Mouse (Mus musculus): ENCODE measurements around the gene Olfr803. TPM values are rescaled to one million over a fixed set of nuclear protein-coding genes. Genes with fewer than 3 reads are reported as not detected.

The Olfr803 gene
- polyA plus RNA-seq (2015; fragmentation: Nextera tagmentation; extraction: Ambion mirVana) = not detected in 2 replicates

DNA sequence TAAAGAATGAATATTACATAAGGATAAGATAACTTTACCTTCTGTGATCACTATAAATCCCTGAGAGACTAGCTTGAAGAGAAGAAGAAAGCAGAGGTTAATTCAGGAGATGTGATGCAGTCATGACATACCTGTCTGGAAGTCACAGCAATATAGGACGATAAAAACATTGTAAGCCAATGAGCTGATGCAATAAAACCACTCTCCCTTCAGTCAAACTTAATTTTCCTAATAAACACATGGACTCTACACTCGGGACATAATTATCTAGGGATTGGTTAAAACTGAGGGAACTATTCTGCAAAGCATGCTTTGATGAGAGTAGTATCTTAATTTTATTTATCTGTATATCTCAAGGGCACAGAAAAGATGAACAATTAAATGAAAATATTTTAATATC, at the start of gene Olfr803:
Gene Olfr803, minus strand, starts transcription at position 101 of the 400 bp plus-strand sequence.
- no peak within 1 kb of the TSS for H3K9ac ChIP-seq
- no peaks in the 10 kb centered on the region for H3K36me3 ChIP-seq
- ATAC-seq (ENCODE audit: low read depth) = no peak
- no peaks in the 10 kb centered on the region for H3K9me3 ChIP-seq
- no peaks in the 10 kb centered on the region for H3K4me1 ChIP-seq (replicated peaks)
- no peak within 1 kb of the TSS for H3K27ac ChIP-seq (replicated peaks)
- H3K27me3 ChIP-seq = no peaks in the 10 kb centered on the region
- 77% methylated on average over 2 of the region's 2 CpGs for WGBS
- no peak within 1 kb of the TSS for H3K4me3 ChIP-seq
- no peak within 1 kb of the TSS for H3K4me2 ChIP-seq

DNA sequence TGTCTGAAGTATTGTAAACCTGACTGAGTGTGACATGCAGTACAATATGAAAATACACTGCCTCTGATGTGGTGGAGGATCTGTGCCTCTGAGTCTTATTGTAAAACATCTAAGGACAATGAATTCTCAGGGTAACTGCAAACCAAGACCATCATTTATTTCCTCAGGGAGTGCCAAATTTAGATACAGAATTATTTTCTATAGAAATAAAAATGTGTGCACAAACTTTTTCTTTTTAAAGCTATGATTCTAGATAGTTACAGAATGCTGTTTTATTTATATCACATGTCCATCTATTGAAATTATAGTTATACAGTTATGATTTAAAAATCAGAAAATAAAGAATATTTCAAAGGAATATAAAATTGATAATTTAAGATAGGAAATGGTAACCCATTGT, 47.7 kb upstream of the Olfr803 start, which contains the start of gene Olfr806:
Gene Olfr806, minus strand, starts transcription at position 101 of the 400 bp plus-strand sequence.
- Histone ChIP-seq H3K36me3 (no peaks in the 10 kb centered on the region), H3K4me1 (replicated peaks) (no peaks in the 10 kb centered on the region), H3K4me3 (no peak within 1 kb of the TSS), H3K9me3 (no peaks in the 10 kb centered on the region), H3K27me3 (no peaks in the 10 kb centered on the region), H3K27ac (replicated peaks) (no peak within 1 kb of the TSS), H3K4me2 (no peak within 1 kb of the TSS), H3K9ac (no peak within 1 kb of the TSS)
- ATAC-seq (ENCODE audit: low read depth) = no peak

DNA sequence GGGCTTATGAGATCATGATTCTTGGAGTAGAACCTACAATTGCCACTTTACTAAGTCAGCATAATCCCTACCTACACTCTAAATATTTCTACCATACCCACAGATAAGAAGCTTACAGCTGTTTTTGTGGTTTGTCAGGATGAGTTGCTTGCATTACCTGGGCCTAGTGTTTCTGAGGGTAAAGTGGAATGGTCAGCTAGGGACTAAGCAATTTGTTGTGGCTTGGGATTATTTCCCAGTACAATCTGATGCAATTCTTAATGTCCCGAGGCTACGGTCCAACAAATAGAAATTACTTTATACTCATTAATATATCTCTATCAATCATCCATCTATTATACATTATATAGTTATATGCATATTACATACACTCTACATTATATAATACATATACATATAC, 35.2 kb upstream of the Olfr803 start, which contains the start of gene Olfr805:
Gene Olfr805, minus strand, starts transcription at position 101 of the 400 bp plus-strand sequence.
- H3K36me3 ChIP-seq = no peaks in the 10 kb centered on the region
- WGBS = 87% methylated on average over 2 of the region's 2 CpGs
- no peaks in the 10 kb centered on the region for H3K27me3 ChIP-seq
- no peaks in the 10 kb centered on the region for H3K9me3 ChIP-seq
- no peak within 1 kb of the TSS for H3K9ac ChIP-seq
- no peak for ATAC-seq (ENCODE audit: low read depth)
- no peak within 1 kb of the TSS for H3K27ac ChIP-seq (replicated peaks)
- no peaks in the 10 kb centered on the region for H3K4me1 ChIP-seq (replicated peaks)
- H3K4me3 ChIP-seq = no peak within 1 kb of the TSS
- H3K4me2 ChIP-seq = no peak within 1 kb of the TSS

DNA sequence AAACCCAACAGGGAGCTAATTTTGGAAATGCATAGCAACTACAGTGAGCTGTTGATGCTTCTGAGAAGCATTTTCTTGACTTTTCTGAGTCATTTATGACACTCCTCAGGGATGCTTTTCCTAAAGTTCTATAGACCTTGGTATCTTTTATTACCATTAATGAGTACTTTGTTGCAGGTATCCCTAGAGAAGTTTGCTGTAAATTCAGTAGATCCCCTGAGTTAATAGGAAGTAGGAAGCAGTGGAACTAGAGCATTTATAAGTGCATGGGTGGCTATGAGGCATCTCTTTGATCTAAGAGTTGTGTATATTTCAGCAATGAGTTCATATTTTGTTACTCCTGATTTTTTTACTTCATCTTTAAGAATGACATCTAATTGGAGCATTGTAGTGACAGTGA, 8.8 kb upstream of the Olfr803 start, which contains the start of gene Olfr804:
Gene Olfr804, plus strand, starts transcription at position 301 of the 400 bp plus-strand sequence.
- ATAC-seq (ENCODE audit: low read depth) = no peak

GRCm38 (mm10) chr10:129688069-129688468, 6.0 kb downstream of the Olfr803 start, which contains the start of gene Olfr802:
Olfr802 (minus strand) TSS chr10:129688169.
- Histone ChIP-seq H3K9me3 (no peaks in the 10 kb centered on the region), H3K36me3 (no peaks in the 10 kb centered on the region), H3K4me1 (replicated peaks) (no peaks in the 10 kb centered on the region), H3K4me3 (no peak within 1 kb of the TSS), H3K9ac (no peak within 1 kb of the TSS), H3K4me2 (no peak within 1 kb of the TSS), H3K27ac (replicated peaks) (no peak within 1 kb of the TSS), H3K27me3 (no peaks in the 10 kb centered on the region)
- no peak for ATAC-seq (ENCODE audit: low read depth)
- WGBS = 67% methylated on average over 1 of the region's 1 CpGs

More for the DNA sequence above, 8.8 kb upstream of the Olfr803 start, which contains the start of gene Olfr804:
- Histone ChIP-seq H3K27ac (replicated peaks) (no peak within 1 kb of the TSS), H3K9me3 (no peaks in the 10 kb centered on the region), H3K27me3 (no peaks in the 10 kb centered on the region), H3K4me1 (replicated peaks) (no peaks in the 10 kb centered on the region), H3K4me2 (no peak within 1 kb of the TSS), H3K9ac (no peak within 1 kb of the TSS), H3K4me3 (no peak within 1 kb of the TSS), H3K36me3 (no peaks in the 10 kb centered on the region)

DNA sequence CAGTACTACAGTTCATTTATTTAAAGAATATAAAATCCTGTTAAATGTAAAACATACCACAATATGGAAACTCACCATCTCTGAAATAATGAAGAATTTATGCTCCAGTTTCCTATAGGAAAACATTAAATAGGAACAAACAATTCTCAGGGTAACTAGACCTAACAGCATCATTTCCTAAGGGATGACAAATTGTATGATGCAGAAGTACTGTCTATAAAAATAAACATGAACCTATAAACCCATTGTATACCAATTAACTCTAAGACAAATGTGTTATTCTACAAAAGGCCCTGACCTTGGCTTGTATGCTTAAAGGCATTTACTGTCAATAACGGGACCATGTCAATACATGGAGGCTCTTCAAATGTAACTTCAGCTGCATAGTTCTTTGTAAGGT, 20.3 kb downstream of the Olfr803 start, which contains the start of gene Olfr801:
Gene Olfr801, minus strand, starts transcription at position 101 of the 400 bp plus-strand sequence.
- 83% methylated on average over 1 of the region's 1 CpGs for WGBS
- Histone ChIP-seq H3K9ac (no peak within 1 kb of the TSS), H3K27me3 (no peaks in the 10 kb centered on the region), H3K4me1 (replicated peaks) (no peaks in the 10 kb centered on the region), H3K4me2 (no peak within 1 kb of the TSS), H3K27ac (replicated peaks) (no peak within 1 kb of the TSS), H3K36me3 (no peaks in the 10 kb centered on the region), H3K9me3 (no peaks in the 10 kb centered on the region), H3K4me3 (no peak within 1 kb of the TSS)
- ATAC-seq (ENCODE audit: low read depth) = no peak

- ATAC-seq (ENCODE audit: low read depth) = no peak
- H3K4me2 ChIP-seq = no peak within 1 kb of the TSS
- H3K27me3 ChIP-seq = no peaks in the 10 kb centered on the region
- H3K4me3 ChIP-seq = no peak within 1 kb of the TSS
- H3K27ac ChIP-seq (replicated peaks) = no peak within 1 kb of the TSS
- H3K9me3 ChIP-seq = no peaks in the 10 kb centered on the region
- H3K4me1 ChIP-seq (replicated peaks) = no peaks in the 10 kb centered on the region
- no peaks in the 10 kb centered on the region for H3K36me3 ChIP-seq
- no peak within 1 kb of the TSS for H3K9ac ChIP-seq
These were observed 36.7 kb downstream of the Olfr803 start, which contains the start of gene Olfr800 for GRCm38 (mm10) chr10:129657394-129657793. Olfr800 (plus strand) TSS chr10:129657694.

DNA sequence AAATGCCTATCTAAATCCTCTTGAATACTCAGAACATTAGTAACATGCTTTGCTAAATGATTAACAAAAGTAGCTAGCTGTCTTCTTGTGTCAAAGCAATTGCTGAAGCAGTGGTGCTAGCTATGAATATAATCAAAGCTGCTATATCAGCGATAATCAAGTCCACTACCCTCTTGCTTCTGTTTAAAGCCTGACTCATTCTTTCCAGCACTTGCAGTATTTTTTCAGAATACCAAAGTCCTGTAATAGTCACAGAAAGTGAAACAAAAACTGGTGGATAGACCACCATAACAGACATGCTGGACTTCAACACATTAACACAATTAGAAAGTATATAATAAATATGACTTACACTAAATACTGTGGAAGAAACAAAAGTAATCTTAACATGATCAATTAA, 42.3 kb downstream of the Olfr803 start:
- Histone ChIP-seq H3K9me3 (no peaks in the 10 kb centered on the region), H3K36me3 (no peaks in the 10 kb centered on the region), H3K27ac (replicated peaks) (no peak overlapping the region), H3K9ac (no peak overlapping the region), H3K4me2 (no peak overlapping the region), H3K4me1 (replicated peaks) (no peaks in the 10 kb centered on the region), H3K27me3 (no peaks in the 10 kb centered on the region), H3K4me3 (no peak overlapping the region)
- 86% methylated on average over 1 of the region's 1 CpGs for WGBS
- no peak for ATAC-seq (ENCODE audit: low read depth)

Small RNA genes lying within 50 kb of the gene (microRNA-seq; reads per million reads assigned to microRNA genes)
- gene Gm24485 = not detected

Other genes starting within 250 kb of the Olfr803 start
- gene Olfr787, start 232.4 kb downstream of the Olfr803 start, polyA plus RNA-seq (2015; fragmentation: Nextera tagmentation; extraction: Ambion mirVana) = 0.14 TPM in 1 of 2 replicates, not detected in the other
- not detected in 2 replicates for gene Olfr788, start 223.3 kb downstream of the Olfr803 start, polyA plus RNA-seq (2015; fragmentation: Nextera tagmentation; extraction: Ambion mirVana)
- gene Olfr789, start 209.5 kb downstream of the Olfr803 start, polyA plus RNA-seq (2015; fragmentation: Nextera tagmentation; extraction: Ambion mirVana) = not detected in 2 replicates
- not detected in 2 replicates for gene Olfr790, start 195.8 kb downstream of the Olfr803 start, polyA plus RNA-seq (2015; fragmentation: Nextera tagmentation; extraction: Ambion mirVana)
- not detected in 2 replicates for gene Olfr791, start 172.5 kb downstream of the Olfr803 start, polyA plus RNA-seq (2015; fragmentation: Nextera tagmentation; extraction: Ambion mirVana)
- not detected in 2 replicates for gene Olfr792, start 155.1 kb downstream of the Olfr803 start, polyA plus RNA-seq (2015; fragmentation: Nextera tagmentation; extraction: Ambion mirVana)
- not detected in 2 replicates for gene Olfr794, start 126.6 kb downstream of the Olfr803 start, polyA plus RNA-seq (2015; fragmentation: Nextera tagmentation; extraction: Ambion mirVana)
- not detected in 2 replicates for gene Olfr796, start 81.7 kb downstream of the Olfr803 start, polyA plus RNA-seq (2015; fragmentation: Nextera tagmentation; extraction: Ambion mirVana)
- not detected in 2 replicates for gene Olfr798, start 66.4 kb downstream of the Olfr803 start, polyA plus RNA-seq (2015; fragmentation: Nextera tagmentation; extraction: Ambion mirVana)
- not detected in 2 replicates for gene Olfr799, start 56.8 kb downstream of the Olfr803 start, polyA plus RNA-seq (2015; fragmentation: Nextera tagmentation; extraction: Ambion mirVana)
- gene Olfr800, start 36.6 kb downstream of the Olfr803 start, polyA plus RNA-seq (2015; fragmentation: Nextera tagmentation; extraction: Ambion mirVana) = not detected in 2 replicates
- not detected in 2 replicates for gene Olfr801, start 20.4 kb downstream of the Olfr803 start, polyA plus RNA-seq (2015; fragmentation: Nextera tagmentation; extraction: Ambion mirVana)
- 0.03 TPM in 1 of 2 replicates, not detected in the other for gene Olfr802, start 6.1 kb downstream of the Olfr803 start, polyA plus RNA-seq (2015; fragmentation: Nextera tagmentation; extraction: Ambion mirVana)
- gene Olfr804, start 8.9 kb upstream of the Olfr803 start, polyA plus RNA-seq (2015; fragmentation: Nextera tagmentation; extraction: Ambion mirVana) = not detected in 2 replicates
- gene Olfr805, start 35.1 kb upstream of the Olfr803 start, polyA plus RNA-seq (2015; fragmentation: Nextera tagmentation; extraction: Ambion mirVana) = not detected in 2 replicates
- gene Olfr806, start 47.6 kb upstream of the Olfr803 start, polyA plus RNA-seq (2015; fragmentation: Nextera tagmentation; extraction: Ambion mirVana) = not detected in 2 replicates
- gene Olfr807, start 63.5 kb upstream of the Olfr803 start, polyA plus RNA-seq (2015; fragmentation: Nextera tagmentation; extraction: Ambion mirVana) = not detected in 2 replicates
- not detected in 2 replicates for gene Olfr808, start 71.2 kb upstream of the Olfr803 start, polyA plus RNA-seq (2015; fragmentation: Nextera tagmentation; extraction: Ambion mirVana)
- gene Olfr809, start 80.4 kb upstream of the Olfr803 start, polyA plus RNA-seq (2015; fragmentation: Nextera tagmentation; extraction: Ambion mirVana) = not detected in 2 replicates
- not detected in 2 replicates for gene Olfr810, start 100.6 kb upstream of the Olfr803 start, polyA plus RNA-seq (2015; fragmentation: Nextera tagmentation; extraction: Ambion mirVana)
- not detected in 2 replicates for gene Olfr811, start 110.1 kb upstream of the Olfr803 start, polyA plus RNA-seq (2015; fragmentation: Nextera tagmentation; extraction: Ambion mirVana)
- gene Olfr812, start 151.8 kb upstream of the Olfr803 start, polyA plus RNA-seq (2015; fragmentation: Nextera tagmentation; extraction: Ambion mirVana) = not detected in 2 replicates
- not detected in 2 replicates for gene Olfr813, start 161.1 kb upstream of the Olfr803 start, polyA plus RNA-seq (2015; fragmentation: Nextera tagmentation; extraction: Ambion mirVana)
- not detected in 2 replicates for gene Olfr814, start 185.6 kb upstream of the Olfr803 start, polyA plus RNA-seq (2015; fragmentation: Nextera tagmentation; extraction: Ambion mirVana)
- not detected in 2 replicates for gene Olfr815, start 211.6 kb upstream of the Olfr803 start, polyA plus RNA-seq (2015; fragmentation: Nextera tagmentation; extraction: Ambion mirVana)
- not detected in 2 replicates for gene Olfr816, start 221.3 kb upstream of the Olfr803 start, polyA plus RNA-seq (2015; fragmentation: Nextera tagmentation; extraction: Ambion mirVana)